Mouse (Mus musculus) heart, postnatal 0 days (tissue): ENCODE results near the gene Ypel4.

ENCODE experiments used
- CTCF ChIP-seq: IDR thresholded peaks from 2 replicates; pipeline ENCODE4 v1.5.1; 2016; ENCODE audit warnings: antibody characterized with exemption, control low read depth, low read depth
- EP300 ChIP-seq: IDR thresholded peaks from 2 replicates; pipeline ENCODE4 v1.6.1; 2016; ENCODE audit warnings: antibody characterized with exemption, low read depth

DNA sequence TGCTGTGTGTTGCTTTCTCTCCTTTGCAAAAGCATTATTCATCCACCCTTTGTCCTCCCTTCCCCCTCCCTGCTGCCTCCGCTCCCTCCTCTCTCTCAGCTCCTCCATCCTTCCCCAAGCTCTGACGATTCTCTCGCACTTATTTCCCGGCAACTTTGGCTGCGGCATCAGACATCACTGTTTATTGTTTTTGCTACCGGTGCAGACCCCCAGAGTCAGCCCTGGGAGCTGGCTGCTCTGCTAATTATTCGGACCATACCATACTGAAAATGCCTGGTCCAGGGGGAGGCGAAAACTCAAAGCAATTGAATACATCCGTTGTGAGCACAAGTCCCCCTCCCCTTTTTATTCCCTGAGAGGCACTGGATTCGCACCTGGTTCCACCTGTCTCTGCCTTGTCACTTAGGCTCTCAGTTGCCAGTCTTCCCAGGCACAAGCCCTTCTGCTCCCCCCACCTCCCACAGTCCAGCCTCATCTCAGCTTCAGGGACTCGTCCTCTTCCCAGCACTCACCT lies 550 bp downstream of the Ypel4 start:
- no peak for TF ChIP-seq CTCF
- no peak for TF ChIP-seq EP300
